Mouse (Mus musculus): ENCODE measurements around the gene Elmsan1. TPM values are rescaled to one million over a fixed set of nuclear protein-coding genes. Genes with fewer than 3 reads are reported as not detected.
A peak's percentile ranks its signal among the peaks of the same experiment; 100 is the strongest.

The Elmsan1 gene
- total RNA-seq, 2 experiments from 2014 or later: 15.7 to 16.9 TPM

GRCm38 (mm10) chr12:84156210-84156609 lies 62.5 kb downstream of the Elmsan1 start:
- intact Hi-C loops (cut with DNase I): no loop called here

GRCm38 (mm10) chr12:84155523-84155871 lies 63.2 kb downstream of the Elmsan1 start:
- DNase-seq: no peak
- intact Hi-C loops (cut with DNase I): no loop called here

More at GRCm38 (mm10) chr12:84156210-84156609, 62.5 kb downstream of the Elmsan1 start:
- DNase-seq: no peak

GRCm38 (mm10) chr12:84154786-84155522 lies 63.7 kb downstream of the Elmsan1 start:
- DNase-seq: peak; percentile 59 to 82
- intact Hi-C loops (cut with DNase I): no loop called here

- intact Hi-C loops (cut with DNase I): no loop called here
- DNase-seq: no peak
These were observed 65.3 kb downstream of the Elmsan1 start for GRCm38 (mm10) chr12:84153414-84153813.

- no peak for DNase-seq
- intact Hi-C loops (cut with DNase I): no loop called here
These were observed 66.1 kb downstream of the Elmsan1 start for GRCm38 (mm10) chr12:84152352-84153190.

GRCm38 (mm10) chr12:84151911-84152310 lies 66.8 kb downstream of the Elmsan1 start:
- no peak for DNase-seq
- intact Hi-C loops (cut with DNase I): no loop called here

- DNase-seq: no peak
- intact Hi-C loops (cut with DNase I): no loop called here
These were observed 67.7 kb downstream of the Elmsan1 start for GRCm38 (mm10) chr12:84150976-84151375.

- no peak for DNase-seq
- intact Hi-C loops (cut with DNase I): no loop called here
These were observed 68.7 kb downstream of the Elmsan1 start for GRCm38 (mm10) chr12:84149971-84150370.

- intact Hi-C loops (cut with DNase I): loop anchor here (1.0 kb wide), 1 partner anchor 101 kb away; no protein-coding TSS in a partner anchor
- DNase-seq: no peak
These were observed 70.1 kb downstream of the Elmsan1 start for GRCm38 (mm10) chr12:84148622-84149012.

- intact Hi-C loops (cut with DNase I): loop anchor here (1.0 kb wide), 1 partner anchor 101 kb away; no protein-coding TSS in a partner anchor
- peak; percentile 65 to 74 for DNase-seq
These were observed 70.6 kb downstream of the Elmsan1 start, which contains the start of gene Pnma1 for GRCm38 (mm10) chr12:84147954-84148621. Gene Pnma1 (minus strand): TSS chr12:84148489.

- DNase-seq: no peak
- intact Hi-C loops (cut with DNase I): no loop called here
These were observed 76.2 kb downstream of the Elmsan1 start for GRCm38 (mm10) chr12:84142281-84143050.

- DNase-seq: no peak
- intact Hi-C loops (cut with DNase I): no loop called here
These were observed 77.4 kb downstream of the Elmsan1 start for GRCm38 (mm10) chr12:84141271-84141670.

GRCm38 (mm10) chr12:84140135-84140534 lies 78.5 kb downstream of the Elmsan1 start:
- intact Hi-C loops (cut with DNase I): no loop called here
- DNase-seq: no peak

GRCm38 (mm10) chr12:84137131-84137530 lies 81.5 kb downstream of the Elmsan1 start:
- intact Hi-C loops (cut with DNase I): no loop called here
- no peak for DNase-seq

GRCm38 (mm10) chr12:84132265-84132664 lies 86.4 kb downstream of the Elmsan1 start:
- no peak for DNase-seq
- intact Hi-C loops (cut with DNase I): no loop called here

- no peak for DNase-seq
- intact Hi-C loops (cut with DNase I): no loop called here
These were observed 88.8 kb downstream of the Elmsan1 start for GRCm38 (mm10) chr12:84129931-84130330.

- no peak for DNase-seq
- intact Hi-C loops (cut with DNase I): no loop called here
These were observed 90.1 kb downstream of the Elmsan1 start for GRCm38 (mm10) chr12:84128576-84128975.

- DNase-seq: no peak
- intact Hi-C loops (cut with DNase I): no loop called here
These were observed 91.8 kb downstream of the Elmsan1 start for GRCm38 (mm10) chr12:84126899-84127298.

GRCm38 (mm10) chr12:84125892-84126291 lies 92.8 kb downstream of the Elmsan1 start:
- intact Hi-C loops (cut with DNase I): no loop called here
- no peak for DNase-seq

GRCm38 (mm10) chr12:84119584-84119983 lies 99.1 kb downstream of the Elmsan1 start:
- no peak for DNase-seq
- intact Hi-C loops (cut with DNase I): no loop called here

All from heart, postnatal 14 days (tissue).